Mouse (Mus musculus) bone marrow, adult 2 months (tissue): Measurements from ENCODE around the gene Akap12. TPM values are rescaled to one million over a fixed set of nuclear protein-coding genes. Genes with fewer than 3 reads are reported as not detected.

Experiments
- H3K27ac ChIP-seq: fragments of 200-500 bp; 2 replicates; pipeline ENCODE4 v1.5.1; 2012; ENCODE audit warnings: low read depth, mild to moderate bottlenecking, control low read depth, inconsistent platforms, low read length; ENCODE audit not compliant: control insufficient read depth, poor library complexity, insufficient read depth
- H3K4me1 ChIP-seq: fragments of 200-500 bp; 2 replicates; pipeline ENCODE4 v1.6.1; 2011; ENCODE audit warnings: low read length; ENCODE audit not compliant: control insufficient read depth, insufficient read depth
- H3K4me3 ChIP-seq: fragments of 200-500 bp; replicated peaks from 2 replicates; pipeline ENCODE3; 2011; ENCODE audit warnings: mild to moderate bottlenecking, low read depth, low read length, control low read depth; ENCODE audit not compliant: control insufficient read depth
- CTCF ChIP-seq: fragments of 200-500 bp; IDR thresholded peaks from 2 replicates; pipeline ENCODE4 v1.5.1; 2011; ENCODE audit warnings: low read length, control low read depth; ENCODE audit not compliant: control insufficient read depth, insufficient read depth
- POLR2A ChIP-seq: fragments of 200-500 bp; IDR thresholded peaks from 2 replicates; pipeline ENCODE4 v1.6.1; 2011; ENCODE audit warnings: low read depth, mild to moderate bottlenecking, control low read depth, low read length, borderline replicate concordance; ENCODE audit not compliant: control insufficient read depth
- WGBS: fragments of 180-500 bp; shearing (Covaris S2); methylation state at CpG from one replicate; pipeline ENCODE4 v1.1.7; 2018; 5-methylcytosine and 5-hydroxymethylcytosine counted together
- polyA plus RNA-seq: library from polyadenylated mRNA; stranded (reverse); fragments of >200 nt; gene quantifications from 2 replicates; pipeline ENCODE4 v1.2.4, GENCODE M21; 2011; ENCODE audit warnings: low replicate concordance; ENCODE audit not compliant: missing spikeins, insufficient read depth, insufficient read length

The Akap12 gene
- polyA plus RNA-seq, 1 experiment, result 26.8 TPM

DNA sequence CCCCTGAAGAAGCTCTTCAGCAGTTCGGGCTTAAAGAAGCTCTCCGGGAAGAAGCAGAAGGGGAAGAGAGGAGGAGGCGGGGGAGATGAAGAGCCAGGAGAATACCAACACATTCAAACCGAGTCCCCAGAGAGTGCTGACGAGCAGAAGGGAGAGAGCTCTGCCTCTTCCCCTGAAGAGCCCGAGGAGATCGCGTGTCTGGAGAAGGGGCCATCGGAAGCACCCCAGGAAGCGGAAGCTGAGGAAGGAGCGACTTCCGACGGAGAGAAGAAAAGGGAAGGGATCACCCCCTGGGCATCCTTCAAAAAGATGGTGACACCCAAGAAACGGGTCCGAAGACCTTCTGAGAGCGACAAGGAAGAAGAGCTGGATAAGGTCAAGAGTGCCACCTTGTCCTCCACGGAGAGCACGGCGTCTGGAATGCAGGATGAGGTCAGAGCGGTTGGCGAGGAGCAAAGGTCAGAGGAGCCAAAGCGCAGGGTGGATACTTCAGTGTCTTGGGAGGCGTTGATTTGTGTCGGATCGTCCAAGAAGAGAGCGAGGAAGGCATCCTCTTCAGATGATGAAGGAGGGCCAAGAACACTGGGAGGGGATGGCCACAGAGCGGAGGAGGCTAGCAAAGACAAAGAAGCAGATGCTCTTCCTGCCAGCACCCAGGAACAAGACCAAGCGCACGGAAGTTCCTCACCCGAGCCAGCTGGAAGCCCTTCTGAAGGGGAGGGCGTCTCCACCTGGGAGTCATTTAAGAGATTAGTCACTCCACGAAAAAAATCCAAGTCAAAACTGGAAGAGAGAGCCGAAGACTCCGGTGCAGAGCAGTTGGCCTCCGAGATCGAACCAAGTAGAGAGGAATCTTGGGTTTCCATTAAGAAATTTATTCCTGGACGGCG is 88.4 kb downstream of the Akap12 start:
- TF ChIP-seq POLR2A, result no peak
- TF ChIP-seq CTCF, result no peak
- Histone ChIP-seq H3K4me1 (no peaks in the 10 kb centered on the region), H3K4me3 (no peak overlapping the region), H3K27ac (no peak overlapping the region)
- WGBS, result 89% methylated on average over 38 of the region's 38 CpGs

DNA sequence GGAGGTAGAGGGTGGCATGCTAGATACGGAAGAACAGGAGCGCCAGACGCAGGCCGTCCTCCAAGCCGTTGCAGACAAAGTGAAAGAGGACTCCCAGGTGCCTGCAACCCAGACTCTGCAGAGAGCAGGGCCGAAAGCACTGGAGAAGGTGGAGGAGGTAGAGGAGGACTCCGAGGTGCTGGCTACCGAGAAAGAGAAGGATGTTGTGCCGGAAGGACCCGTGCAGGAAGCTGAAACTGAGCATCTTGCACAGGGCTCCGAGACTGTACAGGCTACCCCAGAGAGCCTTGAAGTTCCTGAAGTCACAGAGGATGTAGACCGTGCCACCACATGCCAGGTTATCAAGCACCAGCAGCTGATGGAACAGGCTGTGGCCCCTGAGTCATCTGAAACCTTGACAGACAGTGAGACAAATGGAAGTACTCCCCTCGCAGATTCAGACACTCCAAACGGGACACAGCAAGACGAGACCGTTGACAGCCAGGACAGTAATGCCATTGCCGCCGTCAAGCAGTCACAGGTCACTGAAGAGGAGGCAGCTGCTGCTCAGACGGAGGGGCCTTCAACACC is 89.8 kb downstream of the Akap12 start:
- TF ChIP-seq CTCF (no peak), POLR2A (no peak)
- H3K4me1 ChIP-seq, result no peaks in the 10 kb centered on the region
- H3K4me3 ChIP-seq, result peak overlapping the region; percentile 2
- H3K27ac ChIP-seq, result no peak overlapping the region
- 57% methylated on average over 19 of the region's 19 CpGs for WGBS

DNA sequence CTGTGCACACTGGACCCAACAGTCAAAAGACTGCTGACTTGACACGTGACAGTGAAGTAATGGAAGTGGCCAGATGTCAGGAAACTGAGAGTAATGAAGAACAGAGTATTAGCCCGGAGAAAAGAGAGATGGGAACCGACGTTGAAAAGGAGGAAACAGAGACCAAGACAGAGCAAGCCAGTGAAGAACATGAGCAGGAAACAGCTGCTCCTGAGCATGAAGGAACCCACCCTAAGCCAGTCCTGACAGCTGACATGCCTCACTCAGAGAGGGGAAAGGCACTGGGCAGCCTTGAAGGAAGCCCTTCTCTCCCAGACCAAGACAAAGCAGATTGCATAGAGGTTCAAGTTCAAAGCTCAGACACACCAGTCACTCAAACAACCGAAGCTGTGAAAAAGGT is 90.5 kb downstream of the Akap12 start:
- H3K27ac ChIP-seq, result no peak overlapping the region
- H3K4me3 ChIP-seq, result no peak overlapping the region
- WGBS, result 11% methylated on average over 5 of the region's 5 CpGs
- no peak for TF ChIP-seq CTCF
- no peak for TF ChIP-seq POLR2A
- no peaks in the 10 kb centered on the region for H3K4me1 ChIP-seq

DNA sequence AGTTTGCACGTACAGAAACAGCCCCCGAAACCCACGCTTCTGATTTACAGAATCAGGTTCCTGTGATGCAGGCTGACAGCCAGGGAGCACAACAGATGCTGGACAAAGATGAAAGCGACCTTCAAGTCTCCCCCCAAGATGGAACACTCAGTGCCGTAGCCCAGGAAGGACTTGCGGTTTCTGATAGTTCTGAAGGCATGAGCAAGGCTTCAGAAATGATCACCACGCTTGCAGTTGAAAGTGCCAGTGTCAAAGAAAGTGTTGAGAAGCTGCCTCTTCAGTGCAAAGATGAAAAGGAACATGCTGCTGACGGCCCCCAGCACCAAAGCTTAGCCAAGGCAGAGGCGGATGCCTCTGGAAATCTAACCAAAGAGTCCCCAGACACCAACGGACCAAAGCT is 91.3 kb downstream of the Akap12 start:
- whole genome bisulfite sequencing, result 85% methylated on average over 10 of the region's 10 CpGs
- no peak overlapping the region for H3K27ac ChIP-seq
- H3K4me3 ChIP-seq, result no peak overlapping the region
- no peaks in the 10 kb centered on the region for H3K4me1 ChIP-seq
- TF ChIP-seq CTCF (no peak), POLR2A (no peak)

DNA sequence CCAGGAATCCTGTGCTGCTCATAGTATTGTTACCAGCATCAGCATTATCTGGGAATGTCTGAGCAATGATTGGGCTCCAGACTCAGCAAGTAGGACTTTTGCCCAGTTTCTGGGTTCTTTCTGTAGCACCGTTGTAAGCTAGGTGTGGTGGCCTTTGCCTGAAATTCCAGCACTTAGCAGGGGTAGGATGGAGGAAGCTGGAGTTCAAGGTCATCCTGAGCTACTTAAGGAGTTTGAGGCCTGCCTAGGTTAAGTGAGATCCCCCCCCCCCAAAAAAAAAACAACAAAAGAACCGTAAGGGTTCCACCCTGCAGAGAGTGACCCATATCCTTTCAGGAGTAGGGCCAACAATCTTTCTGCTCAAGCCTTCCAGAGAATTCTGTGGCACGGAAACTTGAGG is 98.4 kb downstream of the Akap12 start:
- 83% methylated on average over 3 of the region's 3 CpGs for WGBS

DNA sequence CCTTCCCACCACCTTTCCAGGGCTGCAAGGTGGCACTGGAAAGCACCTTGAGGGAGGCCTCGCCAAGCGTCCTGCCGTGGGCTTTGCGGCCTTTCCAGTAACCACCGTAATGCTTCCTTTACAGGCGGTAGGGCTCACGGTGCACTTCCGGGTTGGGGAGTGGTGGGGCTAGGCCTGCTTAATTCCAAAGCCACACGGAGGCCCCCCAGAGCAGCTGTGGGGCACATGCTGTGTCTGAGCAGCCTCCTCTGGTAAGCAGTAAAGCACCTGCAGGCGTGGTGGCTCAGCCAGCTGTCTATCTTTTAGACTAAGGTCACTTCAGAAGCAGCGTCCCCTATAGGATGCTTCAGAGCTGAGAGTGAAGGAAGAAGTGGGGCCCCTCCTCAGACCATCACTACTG is 103.9 kb downstream of the Akap12 start:
- no peaks in the 10 kb centered on the region for H3K4me1 ChIP-seq
- H3K4me3 ChIP-seq, result no peak overlapping the region
- TF ChIP-seq POLR2A (no peak), CTCF (no peak)
- no peak overlapping the region for H3K27ac ChIP-seq
- WGBS, result 87% methylated on average over 11 of the region's 11 CpGs

More for the DNA sequence above, 98.4 kb downstream of the Akap12 start:
- TF ChIP-seq POLR2A (no peak), CTCF (no peak)
- H3K27ac ChIP-seq, result no peak overlapping the region
- H3K4me3 ChIP-seq, result no peak overlapping the region
- H3K4me1 ChIP-seq, result no peaks in the 10 kb centered on the region

DNA sequence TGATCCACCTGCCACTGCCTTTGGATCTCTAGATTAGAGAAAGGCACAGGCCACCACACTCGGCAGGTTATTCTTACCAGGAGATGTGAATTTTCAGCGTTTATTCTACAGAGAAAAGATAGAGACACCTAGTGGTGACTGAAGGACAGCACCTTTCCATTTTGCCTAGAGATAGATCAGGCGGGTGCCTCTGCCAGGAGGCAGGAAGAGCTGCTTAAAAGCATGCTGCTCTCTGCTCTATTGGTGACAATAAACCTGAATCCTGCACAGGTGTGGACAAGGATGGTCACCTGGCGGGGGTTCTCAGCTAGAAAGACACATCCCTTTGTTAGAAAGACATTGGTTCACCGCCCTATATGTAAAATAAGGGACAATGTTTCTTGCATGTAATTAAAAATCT is 105.8 kb downstream of the Akap12 start:
- H3K4me1 ChIP-seq, result no peaks in the 10 kb centered on the region
- no peak for TF ChIP-seq POLR2A
- peak; percentile 18; the same call in 1 of the 2 replicates for TF ChIP-seq CTCF
- H3K4me3 ChIP-seq, result no peak overlapping the region
- H3K27ac ChIP-seq, result no peak overlapping the region
- WGBS, result 42% methylated on average over 5 of the region's 5 CpGs

DNA sequence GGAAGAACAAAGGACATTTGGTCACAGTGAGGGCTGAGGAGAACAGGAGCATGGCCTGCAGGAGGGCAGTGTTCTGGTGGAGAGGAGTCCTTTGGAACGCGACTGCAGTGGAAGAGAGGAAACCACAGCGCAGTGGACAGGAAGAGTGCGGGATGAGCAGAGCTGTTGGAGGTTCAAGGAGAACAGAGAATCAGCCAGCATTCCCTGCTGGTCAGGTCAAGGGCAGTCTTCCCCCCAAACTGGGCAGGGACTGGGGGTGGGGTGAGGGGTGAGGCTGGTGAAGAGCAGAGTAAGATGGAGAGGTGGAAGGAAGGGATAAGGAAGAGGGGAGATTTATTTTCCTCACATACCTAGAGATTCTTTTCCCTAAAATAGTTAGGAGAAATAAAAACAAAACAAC is 107.4 kb downstream of the Akap12 start:
- no peak for TF ChIP-seq POLR2A
- TF ChIP-seq CTCF, result no peak
- no peak overlapping the region for H3K27ac ChIP-seq
- no peak overlapping the region for H3K4me3 ChIP-seq
- H3K4me1 ChIP-seq, result no peaks in the 10 kb centered on the region
- 81% methylated on average over 4 of the region's 4 CpGs for WGBS

DNA sequence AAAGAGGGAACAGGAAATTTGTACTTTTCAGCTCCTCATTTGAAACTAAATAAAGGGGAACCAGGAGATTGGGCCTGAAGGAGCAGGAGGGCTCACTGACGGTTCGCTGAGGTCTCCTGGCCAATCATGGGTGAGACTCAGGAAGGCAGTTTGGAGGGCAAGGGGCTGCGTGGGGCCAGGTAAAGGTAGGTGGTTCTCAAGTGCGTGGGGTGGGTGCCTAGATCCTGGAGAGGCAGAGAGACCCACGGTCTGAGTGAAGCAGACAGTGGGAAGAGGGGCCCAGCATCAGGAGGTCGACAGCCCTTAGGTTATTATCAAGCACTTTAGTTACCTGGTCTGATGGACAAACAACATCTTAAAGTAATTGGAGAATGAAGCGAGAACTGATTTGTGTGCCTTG is 108.1 kb downstream of the Akap12 start:
- 81% methylated on average over 7 of the region's 7 CpGs for WGBS
- TF ChIP-seq CTCF (no peak), POLR2A (no peak)
- Histone ChIP-seq H3K4me1 (no peaks in the 10 kb centered on the region), H3K27ac (no peak overlapping the region), H3K4me3 (no peak overlapping the region)

DNA sequence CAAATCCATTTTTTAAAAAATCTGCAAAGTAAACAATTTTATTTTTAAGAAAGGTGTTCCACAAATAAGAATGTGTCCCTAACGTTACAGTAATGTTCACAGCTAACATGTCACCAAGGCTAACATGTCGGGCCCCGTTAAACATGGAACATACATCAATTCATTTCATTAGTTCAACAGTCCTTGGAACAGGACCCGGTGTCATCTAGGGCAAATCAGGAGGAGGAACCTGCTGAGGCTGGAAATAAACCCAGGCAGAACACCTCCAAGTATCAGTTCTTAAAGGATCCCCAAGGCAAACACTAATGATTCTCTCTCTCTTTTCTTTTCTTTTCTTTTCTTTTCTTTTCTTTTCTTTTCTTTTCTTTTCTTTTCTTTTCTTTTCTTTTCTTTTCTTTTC is 108.6 kb downstream of the Akap12 start:
- 85% methylated on average over 4 of the region's 4 CpGs for WGBS
- no peak overlapping the region for H3K4me3 ChIP-seq
- H3K4me1 ChIP-seq, result no peaks in the 10 kb centered on the region
- TF ChIP-seq CTCF (no peak), POLR2A (no peak)
- no peak overlapping the region for H3K27ac ChIP-seq
